Mouse (Mus musculus) hindbrain, embryonic 15.5 days (tissue): Measurements from ENCODE around the gene Slc3a1. TPM values are rescaled to one million over a fixed set of nuclear protein-coding genes. Genes with fewer than 3 reads are reported as not detected.
A peak's percentile ranks its signal among the peaks of the same experiment; 100 is the strongest.

Experiments used
- ATAC-seq: fragments of 200-750 bp; cut with Nextera tagmentation; 2 replicates; pipeline ENCODE4 v1.8.0; 2017; ENCODE audit warnings: low read depth, moderate number of reproducible peaks, moderate TSS enrichment; ENCODE audit not compliant: low FRiP score
- H3K27ac ChIP-seq: fragments of 300-500 bp; sonication (generic); replicated peaks from 2 replicates; pipeline ENCODE4 v1.5.1; 2015; ENCODE audit warnings: mild to moderate bottlenecking, inconsistent platforms
- H3K27me3 ChIP-seq: fragments of 300-500 bp; sonication (generic); 2 replicates; pipeline ENCODE4 v1.6.1; 2015; ENCODE audit warnings: control low read depth, inconsistent platforms
- H3K36me3 ChIP-seq: fragments of 300-500 bp; sonication (generic); 2 replicates; pipeline ENCODE4 v1.6.1; 2015; ENCODE audit warnings: control low read depth, inconsistent platforms
- H3K4me1 ChIP-seq: fragments of 300-500 bp; sonication (generic); replicated peaks from 2 replicates; pipeline ENCODE4 v1.6.1; 2015; ENCODE audit warnings: control low read depth, inconsistent platforms
- H3K4me2 ChIP-seq: fragments of 300-500 bp; sonication (generic); 2 replicates; pipeline ENCODE4 v1.6.1; 2015; ENCODE audit warnings: moderate library complexity, mild to moderate bottlenecking, inconsistent platforms
- H3K4me3 ChIP-seq: fragments of 300-500 bp; sonication (generic); 2 replicates; pipeline ENCODE4 v1.5.1; 2015; ENCODE audit warnings: mild to moderate bottlenecking, inconsistent platforms
- H3K9ac ChIP-seq: fragments of 300-500 bp; sonication (generic); 2 replicates; pipeline ENCODE4 v1.6.1; 2015; ENCODE audit warnings: inconsistent platforms
- H3K9me3 ChIP-seq: fragments of 300-500 bp; sonication (generic); 2 replicates; pipeline ENCODE4 v1.6.1; 2016; ENCODE audit warnings: control low read depth, inconsistent platforms
- WGBS: fragments of 180-500 bp; shearing (Covaris S2); methylation state at CpG from one replicate; pipeline ENCODE4 v1.1.7; 2015; 5-methylcytosine and 5-hydroxymethylcytosine counted together
- polyA plus RNA-seq: library from polyadenylated mRNA; unstranded; fragments of >200 nt; fragmentation: Nextera tagmentation; extraction: Ambion mirVana; gene quantifications from 2 replicates; pipeline ENCODE4 v1.2.1, GENCODE M21; 2015

Gene Slc3a1
- polyA plus RNA-seq, 1 experiment from 2014 or later, result 0.39 TPM

DNA sequence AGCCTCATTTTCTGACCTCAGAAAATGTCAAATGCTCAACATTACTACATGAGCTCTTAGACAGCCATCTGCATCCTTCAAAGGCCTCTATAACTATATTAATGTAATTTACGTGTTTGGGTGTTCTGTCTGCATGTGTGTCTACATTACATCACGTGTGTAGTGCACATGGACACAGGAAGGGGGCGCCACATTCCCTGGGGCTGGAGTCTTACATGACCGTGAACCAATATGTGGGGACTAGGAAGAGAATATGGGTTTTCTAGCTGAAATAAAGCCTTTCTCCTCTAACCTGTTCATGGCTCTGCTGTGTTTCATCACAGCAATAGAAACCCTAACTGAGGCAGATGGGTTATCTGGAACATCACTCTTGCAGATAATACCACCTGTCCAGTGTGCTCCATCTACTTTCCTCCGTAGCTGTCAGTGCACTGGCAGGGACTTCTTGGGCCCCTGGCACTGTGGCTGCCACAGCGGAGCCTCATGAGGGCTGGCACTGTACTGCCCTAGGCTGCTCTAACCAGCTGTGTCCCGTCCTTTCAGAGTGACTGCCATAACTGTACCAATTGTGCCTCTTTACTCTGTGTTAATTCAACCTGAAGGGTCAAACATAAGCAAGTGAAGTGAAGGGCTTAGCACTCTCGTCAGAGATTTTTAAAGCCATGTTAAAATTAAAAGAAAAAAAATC, 43.1 kb downstream of the Slc3a1 start:
- ATAC-seq, result no peak
- Histone ChIP-seq H3K36me3 (peaks cover 55% of the 10 kb centered on the region), H3K4me1 (peaks cover 7% of the 10 kb centered on the region), H3K4me3 (no peak overlapping the region), H3K9me3 (no peaks in the 10 kb centered on the region), H3K27me3 (no peaks in the 10 kb centered on the region), H3K9ac (no peak overlapping the region), H3K27ac (no peak overlapping the region), H3K4me2 (no peak overlapping the region)
- 83% methylated on average over 8 of the region's 8 CpGs for WGBS

DNA sequence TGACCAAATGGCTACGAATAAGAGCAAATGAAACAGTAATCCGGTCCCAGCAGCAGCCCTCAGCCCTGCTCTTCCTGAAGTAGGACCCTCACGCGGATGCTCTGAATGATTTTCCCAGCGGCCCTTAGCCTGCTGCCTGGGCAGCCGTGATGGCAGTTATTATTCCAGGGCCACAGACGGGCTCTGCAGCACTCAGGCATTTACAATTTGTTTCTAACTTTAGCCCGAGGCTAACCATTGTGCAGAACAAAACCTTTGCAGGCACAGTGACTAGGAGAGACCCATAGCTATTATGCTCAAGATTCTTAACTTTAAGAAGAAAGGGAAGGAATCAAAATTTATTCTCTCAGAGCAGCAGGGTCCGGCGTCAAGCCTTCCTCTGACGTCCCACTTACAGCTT, 44.2 kb downstream of the Slc3a1 start:
- 34% methylated on average over 11 of the region's 11 CpGs for whole genome bisulfite sequencing
- H3K27me3 ChIP-seq, result no peaks in the 10 kb centered on the region
- H3K4me2 ChIP-seq, result no peak overlapping the region
- peaks cover 58% of the 10 kb centered on the region for H3K36me3 ChIP-seq
- no peak overlapping the region for H3K4me3 ChIP-seq
- no peak overlapping the region for H3K27ac ChIP-seq
- H3K9me3 ChIP-seq, result no peaks in the 10 kb centered on the region
- H3K4me1 ChIP-seq, result peaks cover 7% of the 10 kb centered on the region
- no peak; the same call in 1 of the 2 replicates for ATAC-seq
- no peak overlapping the region for H3K9ac ChIP-seq

DNA sequence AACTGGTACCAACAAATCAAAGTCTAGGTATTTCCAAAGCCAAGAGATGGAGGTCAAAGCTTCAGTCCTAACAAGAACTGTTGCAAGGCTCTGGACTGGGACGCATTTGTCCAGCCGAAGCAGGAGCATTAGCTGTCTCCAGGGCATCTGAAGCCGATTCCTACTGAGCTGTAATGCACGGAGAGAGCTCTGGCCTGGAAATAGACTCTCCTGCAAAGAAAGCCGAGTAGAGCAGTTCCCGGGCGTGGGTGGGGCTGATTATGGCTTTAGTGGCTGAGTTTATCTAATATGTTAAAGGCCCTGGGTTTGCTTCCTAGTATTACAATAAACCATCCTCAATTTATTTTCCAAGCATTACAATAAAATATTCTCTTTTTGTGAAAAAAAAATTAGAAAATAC, 45.0 kb downstream of the Slc3a1 start:
- Histone ChIP-seq H3K27me3 (no peaks in the 10 kb centered on the region), H3K27ac (no peak overlapping the region; the same call in 1 of the 2 replicates), H3K9me3 (no peaks in the 10 kb centered on the region)

DNA sequence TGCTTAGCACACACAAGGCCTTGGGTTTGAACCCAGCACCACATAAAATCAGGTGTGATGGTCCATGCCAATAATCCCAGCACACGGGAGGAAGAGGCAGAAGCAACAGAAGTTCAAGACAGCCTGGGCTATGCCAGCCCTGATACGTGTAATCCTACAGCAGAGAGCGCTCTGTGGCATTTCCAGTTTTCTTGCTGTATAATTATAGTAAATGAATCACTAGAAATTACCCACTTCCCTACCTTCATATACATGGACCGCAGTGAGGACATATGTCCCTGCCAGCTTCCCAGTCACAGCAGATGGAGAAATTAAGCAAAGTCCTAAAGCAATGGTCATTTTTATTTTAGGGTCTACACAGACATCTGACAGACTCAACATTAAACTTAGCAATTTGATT, 45.9 kb downstream of the Slc3a1 start:
- Histone ChIP-seq H3K9ac (no peak overlapping the region), H3K9me3 (no peaks in the 10 kb centered on the region), H3K36me3 (peaks cover 63% of the 10 kb centered on the region), H3K4me3 (no peak overlapping the region), H3K27ac (no peak overlapping the region), H3K4me2 (no peak overlapping the region), H3K4me1 (peaks cover 7% of the 10 kb centered on the region), H3K27me3 (no peaks in the 10 kb centered on the region)
- no peak for ATAC-seq
- WGBS, result 94% methylated on average over 4 of the region's 4 CpGs

More for the DNA sequence above, 45.0 kb downstream of the Slc3a1 start:
- Histone ChIP-seq H3K9ac (no peak overlapping the region), H3K4me1 (peaks cover 7% of the 10 kb centered on the region), H3K4me2 (no peak overlapping the region), H3K36me3 (peaks cover 63% of the 10 kb centered on the region), H3K4me3 (no peak overlapping the region)
- no peak for ATAC-seq
- 58% methylated on average over 7 of the region's 7 CpGs for WGBS

DNA sequence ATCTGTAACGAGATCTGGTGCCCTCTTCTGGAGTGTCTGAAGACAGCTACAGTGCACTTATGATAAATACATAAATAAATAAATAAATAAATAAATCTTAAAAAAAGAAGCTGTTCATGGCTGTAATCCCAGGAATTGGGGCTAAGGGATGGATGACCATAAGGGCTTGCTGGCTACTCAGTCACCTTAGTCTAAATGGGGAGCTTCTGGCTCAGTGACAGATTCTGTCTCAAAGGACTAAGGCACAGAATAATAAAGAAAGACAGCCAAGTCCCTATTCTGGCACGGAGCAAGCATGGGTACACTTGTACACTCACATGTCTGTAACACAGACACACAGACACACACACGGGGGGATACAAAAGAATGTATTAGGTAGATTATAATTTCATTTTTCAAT, 51.1 kb downstream of the Slc3a1 start:
- H3K4me1 ChIP-seq, result no peaks in the 10 kb centered on the region
- no peaks in the 10 kb centered on the region for H3K9me3 ChIP-seq
- H3K4me3 ChIP-seq, result no peak overlapping the region
- no peak for ATAC-seq
- peaks cover 55% of the 10 kb centered on the region for H3K36me3 ChIP-seq
- no peak overlapping the region for H3K4me2 ChIP-seq
- no peaks in the 10 kb centered on the region for H3K27me3 ChIP-seq
- H3K9ac ChIP-seq, result no peak overlapping the region
- no peak overlapping the region for H3K27ac ChIP-seq
- 83% methylated on average over 3 of the region's 3 CpGs for WGBS

DNA sequence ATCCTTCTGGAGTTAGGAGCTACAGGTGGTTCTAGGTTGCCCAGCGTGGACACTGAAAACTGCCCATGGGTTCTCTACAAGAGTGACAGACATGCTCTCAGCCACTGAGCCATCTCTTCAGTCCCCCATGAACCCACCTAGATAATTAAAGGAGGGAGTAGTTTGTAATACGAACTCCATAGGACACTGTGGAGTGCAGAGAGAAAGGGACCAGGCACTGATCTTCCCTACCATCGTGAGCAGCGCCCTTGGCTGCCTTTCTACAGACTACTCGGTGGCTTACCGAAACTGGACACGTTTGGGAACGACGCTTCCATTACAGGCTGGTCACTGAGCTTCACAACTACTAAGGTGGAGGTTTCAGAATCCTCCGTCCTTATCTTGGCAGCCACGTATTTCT, 52.6 kb downstream of the Slc3a1 start:
- no peaks in the 10 kb centered on the region for H3K27me3 ChIP-seq
- no peak for ATAC-seq
- H3K4me2 ChIP-seq, result no peak overlapping the region
- H3K9ac ChIP-seq, result no peak overlapping the region
- 97% methylated on average over 11 of the region's 11 CpGs for WGBS
- H3K9me3 ChIP-seq, result no peaks in the 10 kb centered on the region
- no peak overlapping the region for H3K4me3 ChIP-seq
- H3K4me1 ChIP-seq, result no peaks in the 10 kb centered on the region
- H3K27ac ChIP-seq, result no peak overlapping the region
- H3K36me3 ChIP-seq, result peaks cover 49% of the 10 kb centered on the region

GRCm38 (mm10) chr17:85085335-85085734, 57.2 kb downstream of the Slc3a1 start:
- no peak overlapping the region for H3K4me2 ChIP-seq
- peaks cover 24% of the 10 kb centered on the region for H3K4me1 ChIP-seq
- no peak overlapping the region for H3K4me3 ChIP-seq
- H3K9me3 ChIP-seq, result no peaks in the 10 kb centered on the region
- no peak for ATAC-seq
- H3K36me3 ChIP-seq, result peaks cover 12% of the 10 kb centered on the region
- H3K9ac ChIP-seq, result no peak overlapping the region
- H3K27me3 ChIP-seq, result no peaks in the 10 kb centered on the region
- WGBS, result 94% methylated on average over 2 of the region's 2 CpGs
- no peak overlapping the region for H3K27ac ChIP-seq

- no peak overlapping the region for H3K4me3 ChIP-seq
- H3K27ac ChIP-seq, result no peak overlapping the region
- no peaks in the 10 kb centered on the region for H3K9me3 ChIP-seq
- H3K36me3 ChIP-seq, result 0 out of 2 replicates have a peak, but pooled peaks cover 5% of the 10 kb centered on the region
- no peak overlapping the region for H3K9ac ChIP-seq
- WGBS, result 93% methylated on average over 1 of the region's 1 CpGs
- no peaks in the 10 kb centered on the region for H3K27me3 ChIP-seq
- H3K4me2 ChIP-seq, result no peak overlapping the region
- peaks cover 29% of the 10 kb centered on the region for H3K4me1 ChIP-seq
- ATAC-seq, result no peak
Observed at GRCm38 (mm10) chr17:85086501-85086900, 58.3 kb downstream of the Slc3a1 start.

DNA sequence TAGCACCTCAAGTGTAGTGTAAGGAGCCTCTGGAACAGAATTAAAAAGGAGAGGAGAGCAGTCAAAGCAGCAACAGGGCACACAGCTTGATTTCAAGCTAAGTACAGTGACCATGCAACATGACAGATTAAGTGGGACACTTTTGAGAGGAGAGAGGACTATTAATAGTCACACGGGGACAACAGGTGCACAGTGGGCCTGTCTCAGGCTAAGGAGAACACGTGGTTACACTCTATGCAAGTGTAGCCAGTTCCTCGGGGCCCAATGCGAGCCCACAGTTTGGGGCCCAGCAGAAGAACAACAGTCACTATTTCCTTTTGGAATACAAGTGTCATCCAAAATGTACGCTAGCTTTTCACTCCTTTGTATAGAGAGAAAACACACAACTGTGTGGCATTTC, 59.4 kb downstream of the Slc3a1 start:
- Histone ChIP-seq H3K27ac (no peak overlapping the region), H3K9me3 (no peaks in the 10 kb centered on the region), H3K9ac (no peak overlapping the region), H3K36me3 (no peaks in the 10 kb centered on the region), H3K27me3 (no peaks in the 10 kb centered on the region), H3K4me3 (no peak overlapping the region), H3K4me1 (peaks cover 31% of the 10 kb centered on the region), H3K4me2 (no peak overlapping the region)
- no peak for ATAC-seq
- WGBS, result 92% methylated on average over 5 of the region's 5 CpGs

GRCm38 (mm10) chr17:85088401-85088800, 60.2 kb downstream of the Slc3a1 start:
- Histone ChIP-seq H3K4me2 (peak overlapping the region; percentile 88), H3K4me1 (peaks cover 31% of the 10 kb centered on the region), H3K9me3 (no peaks in the 10 kb centered on the region), H3K27me3 (no peaks in the 10 kb centered on the region), H3K36me3 (no peaks in the 10 kb centered on the region), H3K9ac (no peak overlapping the region), H3K4me3 (0 out of 2 replicates have a peak overlapping the region, but pooled peaks have one; percentile 86), H3K27ac (no peak overlapping the region)
- no peak for ATAC-seq
- WGBS, result 86% methylated on average over 11 of the region's 11 CpGs

DNA sequence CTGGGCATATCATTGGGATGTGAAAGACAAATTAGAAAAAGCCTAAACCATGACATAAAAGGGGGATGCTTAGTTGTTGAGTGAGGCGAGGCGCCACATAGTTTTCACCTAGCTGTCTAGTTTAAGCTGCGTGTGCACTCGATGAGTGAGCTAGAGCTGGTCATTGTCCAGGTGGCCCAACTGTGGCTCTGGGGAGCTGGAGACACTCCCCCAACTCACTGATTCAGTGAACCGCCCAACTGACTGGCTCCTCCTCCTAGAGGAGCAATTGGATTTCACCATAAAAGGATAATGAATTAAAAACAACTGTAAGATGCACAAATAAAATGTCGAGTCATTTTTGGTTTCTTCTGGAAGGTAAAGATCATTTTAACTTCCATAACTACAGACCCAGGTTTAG, 60.8 kb downstream of the Slc3a1 start:
- peak overlapping the region; percentile 85; the same call in 1 of the 2 replicates for H3K9ac ChIP-seq
- H3K27ac ChIP-seq, result peak overlapping the region; percentile 91; the same call in 1 of the 2 replicates
- H3K9me3 ChIP-seq, result no peaks in the 10 kb centered on the region
- peaks cover 31% of the 10 kb centered on the region for H3K4me1 ChIP-seq
- WGBS, result 48% methylated on average over 6 of the region's 6 CpGs
- no peaks in the 10 kb centered on the region for H3K27me3 ChIP-seq
- H3K4me3 ChIP-seq, result peak overlapping the region; percentile 86
- no peak for ATAC-seq
- no peaks in the 10 kb centered on the region for H3K36me3 ChIP-seq
- H3K4me2 ChIP-seq, result peak overlapping the region; percentile 88

GRCm38 (mm10) chr17:85089621-85090020, 61.4 kb downstream of the Slc3a1 start:
- peak overlapping the region; percentile 86 for H3K4me3 ChIP-seq
- peak overlapping the region; percentile 85 for H3K9ac ChIP-seq
- H3K27me3 ChIP-seq, result no peaks in the 10 kb centered on the region
- peak overlapping the region; percentile 91 for H3K27ac ChIP-seq
- peaks cover 31% of the 10 kb centered on the region for H3K4me1 ChIP-seq
- peak; percentile 38 for ATAC-seq
- H3K4me2 ChIP-seq, result peak overlapping the region; percentile 88
- no peaks in the 10 kb centered on the region for H3K9me3 ChIP-seq
- H3K36me3 ChIP-seq, result no peaks in the 10 kb centered on the region
- under 1% methylated on average over 16 of the region's 16 CpGs for WGBS
